Mouse (Mus musculus): ENCODE measurements around the gene 1110051M20Rik.
A peak's percentile ranks its signal among the peaks of the same experiment; 100 is the strongest.

1110051M20Rik gene

GRCm38 (mm10) chr2:91301836-91302235, 142.7 kb downstream of the 1110051M20Rik start:
- DNase-seq (ENCODE audit: low spot score), result no peak

DNA sequence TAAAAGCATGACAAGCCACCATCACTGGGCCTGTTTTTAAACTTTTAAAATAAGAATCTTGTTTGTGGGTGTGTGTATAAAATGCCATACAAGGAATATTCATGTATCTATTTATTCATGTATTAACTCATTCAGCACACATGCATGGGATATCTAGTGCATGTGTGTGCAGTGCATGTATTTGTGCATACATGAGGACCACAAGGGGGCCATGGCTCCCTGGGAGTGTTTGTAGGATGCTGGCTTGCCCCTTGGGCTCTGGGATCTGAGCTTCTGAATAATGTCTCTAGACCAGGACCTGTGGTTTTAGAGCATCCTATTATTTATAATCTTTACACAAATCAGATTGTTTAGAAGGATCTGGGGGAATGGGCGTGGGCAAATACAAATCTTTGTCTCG, 143.7 kb downstream of the 1110051M20Rik start:
- DNase-seq (ENCODE audit: low spot score), result no peak

- no peak for DNase-seq (ENCODE audit: low spot score)
Measured at GRCm38 (mm10) chr2:91299156-91299555, 145.3 kb downstream of the 1110051M20Rik start.

- DNase-seq (ENCODE audit: low spot score), result no peak
Measured at GRCm38 (mm10) chr2:91295895-91296294, 148.6 kb downstream of the 1110051M20Rik start.

GRCm38 (mm10) chr2:91294226-91294625, 150.3 kb downstream of the 1110051M20Rik start:
- no peak for DNase-seq (ENCODE audit: low spot score)

DNA sequence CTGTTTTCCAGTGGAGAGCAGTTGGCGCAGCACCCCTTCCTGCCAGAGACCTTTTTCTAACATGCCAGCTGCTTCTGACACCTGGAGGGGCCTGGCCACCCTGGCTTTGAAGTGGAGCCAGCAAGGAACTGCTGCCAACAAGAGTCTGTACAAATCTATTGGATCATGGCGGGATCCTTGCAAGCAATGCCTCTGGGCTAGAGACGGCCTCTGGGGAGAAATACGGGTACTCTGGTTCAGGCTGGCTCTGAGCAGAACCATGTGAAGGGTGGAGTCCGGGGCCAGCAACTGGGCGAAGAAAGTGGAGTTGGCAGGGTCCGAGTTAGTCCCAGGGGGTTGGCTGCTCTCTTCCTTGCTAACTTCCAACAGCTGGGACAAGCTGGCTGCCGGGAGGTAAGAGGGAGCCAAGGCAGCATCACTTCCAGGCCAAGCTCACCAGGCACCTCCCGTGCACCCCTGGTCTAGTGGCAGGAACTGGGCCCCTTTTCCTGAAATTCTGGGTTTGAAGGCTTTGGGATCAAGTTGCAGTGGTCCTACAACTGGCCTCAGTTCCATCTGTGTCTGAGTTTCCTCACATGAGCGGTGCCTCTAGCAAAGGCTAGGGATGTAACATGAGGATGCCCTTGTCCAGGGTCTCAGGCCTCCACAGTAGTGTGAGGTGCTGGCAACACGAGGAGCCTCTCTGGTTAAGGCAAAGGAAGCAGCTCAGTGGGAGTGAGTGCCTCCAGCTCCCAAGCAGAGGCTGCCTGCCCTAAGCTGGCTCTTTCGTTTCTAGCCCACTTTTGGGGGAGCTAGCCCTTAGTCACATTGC, 153.1 kb downstream of the 1110051M20Rik start:
- DNase-seq (ENCODE audit: low spot score), result no peak

DNA sequence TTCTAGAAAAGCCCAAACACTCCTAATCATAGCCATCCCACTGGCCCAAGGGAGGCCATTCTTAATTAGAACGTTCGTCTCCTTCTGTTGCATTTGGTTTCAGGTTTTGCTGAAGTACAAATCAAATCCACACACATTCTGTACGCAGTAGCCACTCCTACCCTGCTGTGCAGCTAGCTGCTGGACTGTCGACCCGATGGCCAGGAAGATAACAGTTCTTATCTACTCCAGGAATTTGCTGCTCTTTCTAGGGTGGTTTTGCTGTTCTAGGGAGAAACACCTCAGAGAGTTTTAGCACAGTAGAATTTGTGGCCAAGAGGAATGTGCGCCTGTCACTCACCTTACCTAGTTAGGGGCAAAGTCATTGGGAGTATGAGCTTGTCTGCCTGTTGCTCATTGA, 156.9 kb downstream of the 1110051M20Rik start:
- DNase-seq (ENCODE audit: low spot score), result no peak

- DNase-seq (ENCODE audit: low spot score), result peak; percentile 83
Measured at GRCm38 (mm10) chr2:91285885-91286505, 158.5 kb downstream of the 1110051M20Rik start.

GRCm38 (mm10) chr2:91284375-91285199, 159.9 kb downstream of the 1110051M20Rik start:
- no peak for DNase-seq (ENCODE audit: low spot score)

DNA sequence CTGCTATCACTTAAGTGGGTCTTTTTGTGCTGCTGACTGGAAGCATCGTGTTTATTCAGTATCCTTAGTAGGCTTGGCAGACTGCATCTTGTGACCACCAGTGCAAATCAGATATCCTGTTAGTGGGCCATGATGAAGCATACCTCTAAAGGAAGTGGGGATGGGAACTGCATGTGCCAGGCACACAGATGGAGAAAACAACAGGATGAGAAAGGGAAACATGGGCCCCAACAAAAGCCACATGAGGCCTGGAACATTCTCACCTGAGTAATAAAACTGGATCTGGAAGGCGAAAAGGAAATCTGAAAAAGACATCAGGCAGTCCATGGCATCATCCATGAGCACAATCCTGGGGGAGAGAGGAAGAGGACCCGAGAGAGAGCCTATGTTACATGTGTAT, 160.5 kb downstream of the 1110051M20Rik start:
- DNase-seq (ENCODE audit: low spot score), result no peak

DNA sequence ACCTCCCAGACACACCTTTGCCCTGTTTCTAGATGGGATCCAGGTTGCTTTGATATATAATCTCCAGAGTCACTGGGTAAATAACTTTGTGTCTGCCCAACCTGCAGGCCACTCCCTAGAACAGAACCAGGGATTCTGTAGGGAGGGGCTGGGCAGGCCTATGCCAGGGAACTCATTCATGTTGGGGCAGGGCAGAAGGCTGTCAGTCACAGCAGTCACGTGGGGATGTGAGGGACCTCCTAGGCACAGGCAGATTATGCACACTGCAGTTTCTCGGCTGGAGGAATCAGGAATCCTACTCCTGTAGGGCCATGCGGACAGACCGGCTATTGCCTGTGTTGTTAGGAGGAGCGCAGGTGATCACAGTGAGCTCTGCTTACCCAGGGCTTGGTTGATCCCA, 163.1 kb downstream of the 1110051M20Rik start:
- DNase-seq (ENCODE audit: low spot score), result no peak

DNA sequence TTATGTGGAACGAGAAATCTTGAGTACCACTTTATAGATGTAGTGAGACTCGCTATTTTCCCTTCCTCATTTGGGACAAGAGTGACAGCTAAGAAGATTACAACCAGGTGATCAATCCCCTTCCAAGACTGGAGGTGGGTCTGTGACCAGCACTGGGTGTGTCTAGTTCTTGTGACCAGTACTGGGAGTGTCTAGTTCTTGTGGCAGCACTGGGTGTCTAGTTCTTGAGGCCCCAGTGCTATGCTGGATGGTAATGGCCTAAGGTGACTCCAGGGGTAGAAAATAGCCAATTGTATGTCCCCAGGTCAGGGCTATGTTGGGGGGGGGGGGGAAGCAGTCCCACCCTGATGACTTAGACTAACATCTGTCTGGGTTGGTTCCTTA, 165.1 kb downstream of the 1110051M20Rik start:
- DNase-seq (ENCODE audit: low spot score), result no peak

GRCm38 (mm10) chr2:91278749-91279371, 165.6 kb downstream of the 1110051M20Rik start:
- peak; percentile 53 for DNase-seq (ENCODE audit: low spot score)

DNA sequence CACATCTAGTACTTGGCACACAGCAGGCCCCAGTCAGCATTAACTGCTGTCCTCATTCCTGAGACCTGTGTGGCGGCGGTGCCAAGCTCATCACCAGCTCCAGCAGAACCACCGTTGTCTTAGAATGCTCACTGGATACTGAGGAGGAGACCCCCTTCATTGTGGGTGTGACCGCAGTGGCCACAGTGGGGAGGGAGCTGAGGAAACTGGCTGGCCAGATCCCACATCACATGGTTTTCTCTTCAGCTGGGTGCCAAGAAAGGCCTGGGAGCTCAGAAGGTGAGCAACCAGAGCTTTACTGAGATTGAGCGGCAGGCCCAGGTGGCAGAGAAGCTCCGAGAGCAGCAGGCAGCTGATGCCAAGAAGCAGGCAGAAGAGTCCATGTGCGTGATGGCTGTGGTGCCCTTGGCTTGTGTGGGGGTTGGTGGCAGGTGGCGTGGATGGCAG, 174.8 kb downstream of the 1110051M20Rik start:
- DNase-seq (ENCODE audit: low spot score), result no peak

GRCm38 (mm10) chr2:91268706-91269105, 175.8 kb downstream of the 1110051M20Rik start:
- no peak for DNase-seq (ENCODE audit: low spot score)

- no peak for DNase-seq (ENCODE audit: low spot score)
Measured at GRCm38 (mm10) chr2:91268042-91268441, 176.5 kb downstream of the 1110051M20Rik start.

GRCm38 (mm10) chr2:91264711-91265681, 179.5 kb downstream of the 1110051M20Rik start, which contains the start of gene Arfgap2:
Gene Arfgap2, plus strand, starts transcription at chr2:91264974.
- peak; percentile 93 for DNase-seq (ENCODE audit: low spot score)

DNA sequence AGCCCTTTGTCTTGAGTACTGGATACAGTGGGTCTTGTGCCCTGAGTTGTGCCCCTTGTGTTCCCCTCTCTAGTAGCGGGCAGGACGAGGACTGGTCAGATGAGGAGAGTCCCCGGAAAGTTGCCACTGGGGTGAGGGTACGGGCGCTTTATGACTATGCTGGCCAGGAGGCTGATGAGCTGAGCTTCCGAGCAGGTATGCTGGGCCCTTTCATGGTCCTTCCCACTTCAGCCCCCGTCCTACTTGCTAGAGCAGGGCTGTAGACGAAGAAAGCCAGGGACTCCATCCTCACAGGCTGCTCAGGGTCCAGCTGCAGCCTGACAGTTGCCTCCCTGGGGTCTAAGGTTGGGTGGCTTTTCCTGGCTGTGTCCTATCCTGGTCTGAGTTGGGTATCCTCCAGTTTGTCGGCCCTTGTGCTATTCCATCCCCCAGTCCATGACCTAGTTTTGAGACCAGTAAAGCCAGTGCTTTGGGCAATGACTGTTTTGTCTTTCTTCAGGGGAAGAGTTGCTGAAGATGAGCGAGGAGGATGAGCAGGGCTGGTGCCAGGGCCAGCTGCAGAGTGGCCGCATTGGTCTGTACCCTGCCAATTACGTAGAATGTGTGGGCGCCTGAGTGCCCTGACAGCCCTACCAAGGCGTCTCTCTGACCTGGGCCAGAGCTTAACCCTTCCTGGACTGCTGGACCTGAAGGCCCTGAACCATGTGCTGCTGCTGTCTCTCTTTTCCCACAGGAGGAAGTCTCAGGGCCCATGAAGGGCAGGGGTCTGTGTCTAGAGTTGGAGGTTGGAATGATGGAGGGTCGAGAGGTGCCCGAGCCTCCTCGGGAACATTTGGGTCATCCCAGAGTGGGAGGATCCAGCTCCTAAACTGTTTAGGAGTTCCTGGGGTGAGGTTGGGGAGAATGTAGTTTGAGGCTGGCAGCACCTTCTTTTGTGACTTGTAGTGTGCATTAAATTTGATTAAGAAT, 180.5 kb downstream of the 1110051M20Rik start:
- DNase-seq (ENCODE audit: low spot score), result no peak

DNA sequence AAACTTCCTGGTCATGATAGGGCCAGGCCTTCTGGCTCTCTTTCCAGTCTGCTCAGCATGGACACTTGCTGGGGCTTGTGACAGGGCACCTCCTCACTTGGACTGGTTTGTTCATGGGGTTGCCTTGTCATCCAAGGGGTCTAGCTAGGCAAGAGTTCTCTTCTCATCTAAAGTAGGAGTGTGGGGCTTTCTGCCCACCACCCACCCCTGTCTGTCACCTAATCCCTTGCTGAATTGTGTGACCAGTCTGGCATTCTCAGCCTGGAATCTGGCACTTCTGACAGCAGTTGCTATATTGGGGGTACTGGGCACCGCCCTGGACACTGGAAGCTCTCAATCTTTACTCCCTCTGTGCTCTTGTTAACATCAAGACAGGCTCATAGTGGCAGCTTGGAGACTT, 185.0 kb downstream of the 1110051M20Rik start:
- DNase-seq (ENCODE audit: low spot score), result no peak

- DNase-seq (ENCODE audit: low spot score), result no peak
Measured at GRCm38 (mm10) chr2:91258830-91259229, 185.7 kb downstream of the 1110051M20Rik start.
